ENCODE assay signal across 21 mouse cellular contexts in genomic region chr3:130687051-130687450, GRCm38 (mm10). TPM values are rescaled to one million over a fixed set of nuclear protein-coding genes. Genes with fewer than 3 reads are reported as not detected.
DNase-seq lines count a peak whose midpoint lies in the region; ATAC-seq and TF ChIP-seq lines count a peak whose summit lies in the region.
"Had no signal": no experiment of that assay in that cellular context is flagged by ENCODE, and none has a peak within 500 bp of the region (broad histone marks: within the 10 kb centered on the region; RNA-seq: fewer than 3 reads in every experiment).

No protein-coding gene starts in this region.

- no peak for ATAC-seq in liver, postnatal 0 days
- ATAC-seq: activated CD4-positive, CD25-positive, alpha-beta regulatory T cell, adult 4 months; CD4-positive, CD25-positive, alpha-beta regulatory T cell, adult 4 months; Patski had no signal

- TF ChIP-seq CTCF in kidney, adult 2 months (conservative IDR thresholded peaks at IDR 0.05; ENCODE audit: insufficient read depth, insufficient read length, low read depth, low read length): no peak
- no peak for TF ChIP-seq CTCF in liver, adult 2 months (IDR thresholded peaks at IDR 0.05; ENCODE audit: low read depth, low read length)
- no peak for TF ChIP-seq CTCF in liver, postnatal 0 days (IDR thresholded peaks at IDR 0.05; ENCODE audit: low read depth)

- WGBS in kidney, adult 2 months: 93% methylated on average over 1 of the region's 1 CpGs
- WGBS in liver, adult 2 months: 24% methylated on average over 1 of the region's 1 CpGs
- 78% methylated on average over 1 of the region's 1 CpGs for WGBS in liver, postnatal 0 days (ENCODE audit: insufficient replicate concordance)

- no peak overlapping the region for H3K9ac ChIP-seq in liver, adult 2 months (ENCODE audit: low read depth, low read length)
- H3K9ac ChIP-seq in liver, postnatal 0 days (replicated peaks): no peak overlapping the region

- no peak overlapping the region for H3K4me3 ChIP-seq in kidney, adult 2 months (ENCODE audit: insufficient read depth, low read depth, low read length)
- no peak overlapping the region for H3K4me3 ChIP-seq in liver, adult 2 months (ENCODE audit: insufficient read depth, low read depth, low read length)
- no peak overlapping the region for H3K4me3 ChIP-seq in liver, postnatal 0 days (ENCODE audit: low read depth, low read length)

- peaks cover 5% of the 10 kb centered on the region; the same call in 1 of the 2 replicates for H3K4me1 ChIP-seq in kidney, adult 2 months (ENCODE audit: control insufficient read depth, insufficient read depth, low read length)
- H3K4me1 ChIP-seq in liver, adult 2 months (ENCODE audit: control insufficient read depth, insufficient read depth, low read length): peaks cover 35% of the 10 kb centered on the region
- H3K4me1 ChIP-seq in liver, postnatal 0 days (ENCODE audit: insufficient read depth): peaks cover 17% of the 10 kb centered on the region

- H3K36me3 ChIP-seq in kidney, adult 2 months (ENCODE audit: control insufficient read depth, insufficient read depth, low read length): no peaks in the 10 kb centered on the region
- no peaks in the 10 kb centered on the region for H3K36me3 ChIP-seq in liver, adult 2 months (ENCODE audit: control insufficient read depth, insufficient read depth, low read length)
- no peaks in the 10 kb centered on the region for H3K36me3 ChIP-seq in liver, postnatal 0 days (replicated peaks; ENCODE audit: insufficient read depth, low read length)
- H3K36me3 ChIP-seq: G1E had no signal

- peak overlapping the region; percentile 53 for H3K27ac ChIP-seq in kidney, adult 2 months (ENCODE audit: insufficient read depth, low read depth, low read length)
- H3K27ac ChIP-seq in liver, adult 2 months (replicated peaks; ENCODE audit: insufficient read depth, low read depth, low read length): peak overlapping the region; percentile 72
- no peak overlapping the region for H3K27ac ChIP-seq in liver, postnatal 0 days (ENCODE audit: low read depth)

- H3K79me2 ChIP-seq in liver, adult 2 months (ENCODE audit: control insufficient read depth, insufficient read depth, low read length): no peaks in the 10 kb centered on the region

- no peak for TF ChIP-seq EP300 in liver, postnatal 0 days (IDR thresholded peaks at IDR 0.05; ENCODE audit: low read depth)

- no peak for TF ChIP-seq POLR2A in kidney, adult 2 months (IDR thresholded peaks at IDR 0.05; ENCODE audit: low read depth, low read length)
- TF ChIP-seq POLR2A in liver, adult 2 months (IDR thresholded peaks at IDR 0.05; ENCODE audit: extremely low read depth, insufficient read depth, low read length): no peak

- H3K4me2 ChIP-seq in liver, postnatal 0 days (ENCODE audit: low read depth, low read length): no peak overlapping the region

- peak; percentile 65 for DNase-seq in heart, adult 11 months
- DNase-seq in heart, adult 9 months (ENCODE audit: low spot score in 2 of 2): no peak
- no peak for DNase-seq in kidney, adult 2 months
- DNase-seq in kidney, postnatal 10 days: no peak
- peak; percentile 81 for DNase-seq in liver, adult 2 months (ENCODE audit: extremely low read depth, low read depth, low spot score)
- DNase-seq in liver, postnatal 0 days: no peak
- DNase-seq: adrenal gland, adult 2 months; adrenal gland, adult 8-10 months; adrenal gland, postnatal 10 days; adrenal gland, postnatal 14 days; adrenal gland, postnatal 25 days; adrenal gland, postnatal 36 days; B cell, adult 2 months; cerebellum, adult 11 months; cerebellum, adult 11-12 months; cerebellum, adult 18-20 months had no signal

- H3K27me3 ChIP-seq in kidney, adult 2 months (replicated peaks; ENCODE audit: control insufficient read depth, insufficient read depth, low read length): no peaks in the 10 kb centered on the region
- no peaks in the 10 kb centered on the region for H3K27me3 ChIP-seq in liver, adult 2 months (ENCODE audit: control insufficient read depth, insufficient read depth, low read length)
- H3K27me3 ChIP-seq in liver, postnatal 0 days (ENCODE audit: insufficient read depth, low read length): no peaks in the 10 kb centered on the region
- H3K27me3 ChIP-seq: CH12.LX, Patski had no signal

- H3K9me3 ChIP-seq in liver, postnatal 0 days (ENCODE audit: low read length): no peaks in the 10 kb centered on the region
- H3K9me3 ChIP-seq: G1E had no signal

RNA-seq across cellular contexts. Expression of gene Ostc, which starts 22.2 kb away (rescaled TPM):
- polyA plus RNA-seq in kidney, adult 2 months (2012; rRNA removed): 34.1 and 39.8 TPM in 2 replicates
- 130 and 135 TPM in 2 replicates for total RNA-seq in liver, adult 2 months (2014; rRNA removed)
- polyA plus RNA-seq in liver, adult 2 months (2012; rRNA removed): 42.9 and 49.5 TPM in 2 replicates
- 171 and 178 TPM in 2 replicates for polyA plus RNA-seq in liver, postnatal 0 days (2015; fragmentation: Nextera tagmentation; extraction: Ambion mirVana)

RNA-seq across cellular contexts. Expression of gene Rpl34, which starts 43.1 kb away (rescaled TPM):
- polyA plus RNA-seq in kidney, adult 2 months (2012; rRNA removed): 1,334 and 1,388 TPM in 2 replicates
- total RNA-seq in liver, adult 2 months (2014; rRNA removed): 688 and 745 TPM in 2 replicates
- 420 and 499 TPM in 2 replicates for polyA plus RNA-seq in liver, adult 2 months (2012; rRNA removed)
- polyA plus RNA-seq in liver, postnatal 0 days (2015; fragmentation: Nextera tagmentation; extraction: Ambion mirVana): 539 and 549 TPM in 2 replicates

Comparison
In these comparisons a context has a peak if more than half of its experiments do, and no peak if none do; other contexts are left out.
1. DNase-seq: peak in heart, adult 11 months (single experiment) and liver, adult 2 months (single experiment); none in heart, adult 9 months (0 of 2), kidney, adult 2 months (single experiment), kidney, postnatal 10 days (single experiment) and liver, postnatal 0 days (single experiment).